Mouse (Mus musculus): ENCODE results near the gene Abhd11. TPM values are rescaled to one million over a fixed set of nuclear protein-coding genes. Genes with fewer than 3 reads are reported as not detected.
A peak's percentile ranks its signal among the peaks of the same experiment; 100 is the strongest.
"Not testable (repeated sequence)": the region's sequence is repeated elsewhere in the genome, so short reads cannot be mapped to it uniquely, and the experiment has no call there.

Gene Abhd11
- polyA plus RNA-seq (2017; shearing (Covaris generic)), result 10 to 100 TPM; 53.9 to 66.7 TPM

GRCm38 (mm10) chr5:135008671-135009589 lies at the start of gene Abhd11:
TSS of gene Abhd11 (plus strand) at chr5:135009152.
- peak; percentile 81 for ATAC-seq

DNA sequence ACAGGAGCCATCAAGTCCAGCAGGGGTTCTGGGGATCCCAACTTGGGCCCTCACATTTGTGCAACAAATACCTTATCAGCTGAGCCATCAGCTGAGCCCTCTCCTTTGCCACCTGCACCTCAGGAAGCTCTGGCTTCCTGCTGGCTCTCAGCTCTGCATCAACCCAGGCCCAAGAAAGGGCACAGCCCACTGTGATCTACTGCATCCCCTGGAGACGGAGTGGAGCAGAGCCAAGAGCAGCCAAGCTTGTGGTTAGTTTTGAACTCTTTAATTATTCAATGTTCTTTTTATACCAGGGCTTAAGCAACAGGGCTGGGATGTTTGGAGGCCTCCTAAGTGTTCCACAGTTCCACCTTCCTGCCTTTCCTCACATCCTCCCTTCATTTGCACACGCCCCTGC lies 48.5 kb upstream of the Abhd11 start:
- no peak for ATAC-seq

GRCm38 (mm10) chr5:134961519-134961918 lies 47.4 kb upstream of the Abhd11 start:
- ATAC-seq, result no peak

GRCm38 (mm10) chr5:134963546-134963945 lies 45.4 kb upstream of the Abhd11 start:
- ATAC-seq, result no peak

- ATAC-seq, result not testable (repeated sequence)
Observed at GRCm38 (mm10) chr5:134964655-134965054, 44.3 kb upstream of the Abhd11 start.

DNA sequence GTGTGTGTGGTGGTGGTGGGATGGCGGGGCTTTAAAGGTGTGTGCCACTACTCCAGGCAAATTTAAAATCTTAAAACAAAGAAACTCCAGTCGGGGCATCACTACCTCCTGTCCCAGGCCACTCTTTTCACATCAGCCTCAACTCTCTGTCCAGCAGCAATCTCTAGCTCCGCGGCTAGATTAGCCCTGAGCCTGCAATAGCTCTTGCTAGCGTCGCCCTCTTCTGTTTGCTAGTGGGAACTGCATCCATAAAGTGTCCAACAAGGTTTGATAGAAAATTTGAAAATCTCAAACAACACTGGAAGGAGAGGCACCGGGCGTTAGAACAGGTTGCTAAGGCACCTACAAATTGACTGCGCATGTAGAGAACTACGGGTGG lies 43.5 kb upstream of the Abhd11 start:
- peak; percentile 57 for ATAC-seq

GRCm38 (mm10) chr5:134965852-134966821 lies 42.8 kb upstream of the Abhd11 start:
- peak; percentile 73 for ATAC-seq

GRCm38 (mm10) chr5:134967164-134967944 lies 41.6 kb upstream of the Abhd11 start:
- ATAC-seq, result no peak

GRCm38 (mm10) chr5:134970671-134971070 lies 38.3 kb upstream of the Abhd11 start:
- no peak for ATAC-seq

GRCm38 (mm10) chr5:134973081-134973480 lies 35.9 kb upstream of the Abhd11 start:
- ATAC-seq, result no peak

- no peak for ATAC-seq
Observed at GRCm38 (mm10) chr5:134973526-134973925, 35.4 kb upstream of the Abhd11 start.

DNA sequence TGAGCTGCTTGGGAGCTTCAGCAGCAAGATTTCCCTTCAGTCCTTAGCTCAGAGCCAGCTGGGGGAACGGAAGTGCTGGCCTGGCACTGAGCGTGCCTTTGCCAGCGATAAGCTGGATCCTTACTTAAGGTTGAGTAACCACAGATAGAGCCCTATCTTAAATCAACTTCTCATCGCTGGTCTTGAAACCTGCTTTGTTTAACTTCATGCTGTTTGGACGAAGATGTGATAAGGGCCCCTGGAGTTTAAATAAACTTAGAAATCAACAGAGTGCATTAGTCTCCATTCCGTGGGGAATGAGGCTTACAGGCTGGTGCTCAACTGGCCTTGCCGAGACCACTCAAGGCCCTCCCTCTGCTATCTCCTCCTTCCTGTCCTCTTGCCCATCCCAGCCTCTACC lies 34.7 kb upstream of the Abhd11 start:
- no peak for ATAC-seq

DNA sequence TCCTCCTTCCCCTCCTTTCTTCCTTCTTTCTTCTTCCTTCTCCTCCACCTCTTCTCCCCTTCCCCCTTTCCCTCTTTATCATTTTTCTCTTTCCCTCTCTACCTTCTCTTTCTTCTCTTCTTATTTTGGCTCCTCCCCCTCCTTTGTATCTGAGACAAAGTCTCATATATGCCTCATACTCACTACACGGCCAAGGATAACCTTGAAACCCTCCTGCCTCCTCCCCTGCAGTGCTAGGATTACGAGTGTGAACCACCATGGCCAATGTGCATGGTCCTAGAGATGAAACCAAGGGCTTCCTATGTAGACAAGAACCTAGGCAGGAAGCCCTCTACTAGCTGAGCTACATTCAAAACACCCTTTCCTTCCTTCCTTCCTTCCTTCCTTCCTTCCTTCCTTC lies 34.0 kb upstream of the Abhd11 start:
- ATAC-seq, result no peak

DNA sequence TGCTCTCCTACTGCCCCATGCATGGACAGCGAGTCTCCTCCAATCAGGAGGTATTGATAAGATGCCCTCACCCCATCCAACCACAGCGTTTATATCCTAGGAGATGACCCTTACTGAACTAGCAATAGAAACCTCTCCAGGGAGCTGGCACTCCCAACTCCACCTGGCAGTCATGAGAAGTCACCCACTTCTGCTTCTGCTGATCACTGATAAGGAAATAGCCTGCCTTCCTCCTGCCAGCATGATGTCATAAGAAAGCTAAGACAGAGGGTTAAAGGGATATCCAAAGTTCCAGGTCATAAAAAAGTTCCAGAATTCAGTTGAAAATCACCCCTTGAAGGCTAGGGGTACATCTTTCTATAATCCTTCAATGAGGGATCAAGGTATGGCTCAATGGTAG lies 32.8 kb upstream of the Abhd11 start:
- ATAC-seq, result no peak

GRCm38 (mm10) chr5:134976577-134977250 lies 32.2 kb upstream of the Abhd11 start:
- ATAC-seq, result no peak

DNA sequence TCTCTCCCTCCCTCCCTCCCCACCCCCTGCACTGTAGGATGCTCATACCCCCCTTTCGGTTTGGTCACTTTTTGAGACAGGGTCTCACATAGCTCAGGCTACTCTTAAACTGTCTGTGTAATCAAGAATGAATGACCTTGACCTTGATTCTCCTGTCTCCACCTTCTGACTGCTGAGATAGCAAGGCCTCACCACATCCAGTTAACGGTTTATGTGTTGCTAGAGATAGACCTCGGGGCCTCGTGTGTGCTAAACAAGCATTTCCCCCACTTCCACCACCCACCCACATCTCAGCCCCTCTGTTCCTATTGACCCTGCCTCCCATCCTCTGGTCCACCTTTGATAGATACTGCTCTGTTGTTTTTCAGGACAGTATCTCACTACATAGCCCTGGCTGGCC lies 31.1 kb upstream of the Abhd11 start:
- no peak for ATAC-seq

GRCm38 (mm10) chr5:134981149-134981548 lies 27.8 kb upstream of the Abhd11 start:
- no peak for ATAC-seq

DNA sequence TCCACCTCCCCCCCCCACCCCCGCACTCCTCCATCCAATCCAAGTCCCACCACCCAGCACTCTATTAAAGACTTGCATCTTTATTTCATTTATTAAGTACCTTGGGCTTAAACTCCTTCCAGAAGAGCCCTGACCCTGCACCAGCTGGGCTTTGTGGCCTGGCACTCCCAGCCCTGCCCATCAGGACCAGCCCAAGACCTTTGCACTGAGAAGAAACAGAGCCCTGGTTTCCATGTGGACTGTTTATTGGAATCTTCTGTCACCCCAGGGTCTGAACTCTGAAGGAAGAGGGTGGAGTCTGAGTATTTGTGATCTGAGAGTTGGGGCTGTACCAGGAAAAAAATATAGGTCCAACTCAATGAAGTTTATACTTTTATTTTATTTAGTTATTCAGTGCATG lies 25.8 kb upstream of the Abhd11 start:
- ATAC-seq, result no peak

- no peak for ATAC-seq
Observed at GRCm38 (mm10) chr5:134983771-134984170, 25.2 kb upstream of the Abhd11 start.

DNA sequence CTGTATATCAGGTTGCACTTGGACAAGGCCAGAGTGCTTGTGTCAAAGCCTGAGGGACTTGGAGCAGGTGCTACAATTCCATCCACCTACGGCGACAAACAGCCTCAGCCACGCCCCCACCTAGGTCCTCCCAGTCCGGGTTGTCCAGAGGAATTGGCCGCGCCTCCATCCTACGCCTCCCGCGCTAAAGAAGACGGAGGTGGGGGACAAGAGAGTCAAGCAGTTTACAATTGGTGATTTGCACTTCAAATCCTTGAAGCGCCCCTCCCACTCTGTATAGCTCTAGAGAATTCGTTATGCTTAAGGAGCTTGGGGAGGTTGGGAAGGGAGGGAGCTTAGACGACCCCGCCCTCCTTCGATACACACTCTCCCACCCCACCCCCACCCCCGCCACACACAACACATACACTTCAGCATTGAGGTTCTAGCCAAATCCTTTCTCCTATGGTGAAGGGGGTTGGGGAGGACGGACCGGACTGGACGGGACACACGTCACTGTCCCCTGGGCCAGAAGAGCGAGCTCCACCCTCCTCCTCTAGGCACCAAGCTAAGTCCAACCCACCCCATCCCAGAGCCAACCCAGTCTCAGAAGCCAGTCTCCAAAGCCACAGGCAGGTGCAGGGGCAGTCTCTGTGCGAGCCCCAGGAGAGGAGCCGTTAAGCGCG lies 23.2 kb upstream of the Abhd11 start, which contains the start of gene Cldn3:
TSS of gene Cldn3 (plus strand) at position 582 of the 665 bp plus-strand sequence.
- no peak for ATAC-seq

Measured in activated CD4-positive, CD25-positive, alpha-beta regulatory T cell, adult 4 months (primary cell).